Mouse (Mus musculus): Measurements from ENCODE around the gene Capzb.

DNA sequence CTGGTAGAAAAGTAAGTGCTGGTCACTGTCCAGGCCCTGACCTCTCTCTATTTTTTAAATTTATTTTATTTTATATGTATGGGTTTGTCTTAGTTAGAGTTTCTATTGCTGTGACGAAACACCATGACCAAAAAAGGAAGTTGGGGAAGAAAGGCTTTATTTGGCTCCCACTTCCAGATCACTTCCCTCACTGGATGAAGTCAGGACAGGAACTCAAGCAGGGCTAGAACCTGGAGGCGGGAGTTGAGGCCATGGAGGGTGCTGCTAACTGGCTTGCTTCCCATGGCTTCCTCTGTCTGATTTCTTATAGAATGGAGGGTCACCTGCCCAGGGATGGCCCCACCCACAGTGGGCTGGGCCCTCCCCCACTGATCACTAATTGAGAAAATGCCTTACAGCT is 31.6 kb upstream of the Capzb start:
- no peak for TF ChIP-seq POLR2A (IDR thresholded peaks at IDR 0.05; ENCODE audit: borderline replicate concordance, extremely low read depth, insufficient read depth, insufficient read length, poor library complexity, severe bottlenecking)
- no peak for TF ChIP-seq CTCF (IDR thresholded peaks at IDR 0.05; ENCODE audit: borderline replicate concordance, extremely low read depth, insufficient read depth, insufficient read length)

Measured in brain, embryonic 14.5 days (tissue).